Mouse (Mus musculus) embryonic fibroblast, embryonic 13.5 days (primary cell): Measurements from ENCODE around the gene Rab29.

Source experiments
- CTCF ChIP-seq: IDR thresholded peaks from 2 replicates; pipeline ENCODE4 v1.5.1; 2011; ENCODE audit warnings: mild to moderate bottlenecking, control low read depth, low read length, moderate library complexity, borderline replicate concordance; ENCODE audit not compliant: insufficient read depth
- POLR2A ChIP-seq: IDR thresholded peaks from 2 replicates; pipeline ENCODE4 v1.6.1; 2011; ENCODE audit warnings: low read depth, mild to moderate bottlenecking, control low read depth, low read length, moderate library complexity

DNA sequence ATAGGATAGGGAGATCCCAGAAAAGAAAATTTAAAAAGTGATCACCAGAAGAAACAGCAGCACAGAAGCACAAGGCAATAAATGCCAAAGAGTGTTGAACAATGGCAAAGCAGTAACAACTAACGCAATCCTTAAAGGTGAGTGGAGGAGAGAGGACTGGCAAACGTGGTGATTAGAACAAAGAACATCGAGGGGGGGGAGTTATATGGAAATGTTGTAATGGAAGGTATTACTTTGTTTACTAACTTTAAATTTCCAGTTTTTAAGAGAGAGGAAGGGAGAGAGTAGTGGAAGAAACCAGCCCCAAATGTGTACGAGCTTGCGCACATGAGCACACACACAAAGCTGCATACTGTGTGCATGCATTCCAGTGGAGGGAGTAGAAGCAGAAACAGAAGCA lies 1.4 kb upstream of the Rab29 start:
- TF ChIP-seq CTCF (no peak), POLR2A (no peak)
